Mouse (Mus musculus): ENCODE data around the gene Gm49387. TPM values are rescaled to one million over a fixed set of nuclear protein-coding genes. Genes with fewer than 3 reads are reported as not detected.
A peak's percentile ranks its signal among the peaks of the same experiment; 100 is the strongest.

Gene Gm49387
- total RNA-seq, 2 experiments from 2014 or later: not detected

- no peak for DNase-seq (ENCODE audit: low spot score)
Observed at GRCm38 (mm10) chr14:31531506-31532148, 109.1 kb downstream of the Gm49387 start.

GRCm38 (mm10) chr14:31530847-31531246 lies 109.8 kb downstream of the Gm49387 start:
- DNase-seq (ENCODE audit: low spot score): no peak

- DNase-seq (ENCODE audit: low spot score): no peak
Observed at GRCm38 (mm10) chr14:31525040-31525810, 115.5 kb downstream of the Gm49387 start.

- DNase-seq (ENCODE audit: low spot score): no peak
Observed at GRCm38 (mm10) chr14:31521318-31521717, 119.4 kb downstream of the Gm49387 start.

GRCm38 (mm10) chr14:31519165-31519564 lies 121.5 kb downstream of the Gm49387 start:
- DNase-seq (ENCODE audit: low spot score): peak; percentile 18

- no peak for DNase-seq (ENCODE audit: low spot score)
Observed at GRCm38 (mm10) chr14:31515895-31516294, 124.8 kb downstream of the Gm49387 start.

GRCm38 (mm10) chr14:31510322-31510721 lies 130.4 kb downstream of the Gm49387 start:
- DNase-seq (ENCODE audit: low spot score): no peak

- peak; percentile 18 for DNase-seq (ENCODE audit: low spot score)
Observed at GRCm38 (mm10) chr14:31509911-31510310, 130.8 kb downstream of the Gm49387 start.

GRCm38 (mm10) chr14:31506456-31506855 lies 134.2 kb downstream of the Gm49387 start:
- DNase-seq (ENCODE audit: low spot score): no peak

- peak; percentile 84 for DNase-seq (ENCODE audit: low spot score)
Observed at GRCm38 (mm10) chr14:31503406-31503805, 137.3 kb downstream of the Gm49387 start.

Other genes starting within 250 kb of the Gm49387 start
- 10 to 100 TPM; 53.6 to 65.7 TPM for gene Sh3bp5, start 204.8 kb downstream of the Gm49387 start, total RNA-seq (2021)
- 10 to 100 TPM; 10.3 to 13.1 TPM for gene Eaf1, start 146.5 kb downstream of the Gm49387 start, total RNA-seq (2021)
- gene Mettl6, start 145.8 kb downstream of the Gm49387 start, total RNA-seq (2021): 1 to 10 TPM; 7.3 to 8.2 TPM
- gene Colq, start 49.5 kb downstream of the Gm49387 start, total RNA-seq (2021): 1 to 10 TPM; 6.4 to 7.2 TPM
- 1 to 10 TPM; 3.7 to 4.6 TPM for gene Btd, start 150 bp upstream of the Gm49387 start, total RNA-seq (2021)
- gene Hacl1, start 408 bp upstream of the Gm49387 start, total RNA-seq (2021): 10 to 100 TPM; 10.3 to 11.3 TPM
- gene Ankrd28, start 189.8 kb upstream of the Gm49387 start, total RNA-seq (2021): 10 to 100 TPM; 44.7 to 55.8 TPM

All from gastrocnemius, adult 18-20 months (tissue).